Mouse (Mus musculus): ENCODE measurements around the gene Pask.
A peak's percentile ranks its signal among the peaks of the same experiment; 100 is the strongest.
"Not testable (repeated sequence)": the region's sequence is repeated elsewhere in the genome, so short reads cannot be mapped to it uniquely, and the experiment has no call there.

The Pask gene

GRCm38 (mm10) chr1:93342648-93343503, at the start of gene Pask, which contains the start of gene Ppp1r7:
Pask (minus strand) TSS chr1:93343482.
Ppp1r7 (plus strand) TSS chr1:93342854.
- peak; percentile 97 for DNase-seq

- DNase-seq, result no peak
These were observed 45.6 kb upstream of the Pask start for GRCm38 (mm10) chr1:93388906-93389305.

- DNase-seq, result no peak
These were observed 43.9 kb upstream of the Pask start for GRCm38 (mm10) chr1:93387198-93387597.

- no peak for DNase-seq
These were observed 35.8 kb upstream of the Pask start for GRCm38 (mm10) chr1:93379117-93379516.

- DNase-seq, result no peak
These were observed 34.0 kb upstream of the Pask start for GRCm38 (mm10) chr1:93377307-93377706.

GRCm38 (mm10) chr1:93373665-93374064, 30.4 kb upstream of the Pask start, which contains the start of gene Ano7:
Ano7 (plus strand) TSS chr1:93373930.
- DNase-seq, result no peak

- no peak for DNase-seq
These were observed 22.4 kb upstream of the Pask start for GRCm38 (mm10) chr1:93365641-93366040.

- DNase-seq, result no peak
These were observed 19.4 kb upstream of the Pask start for GRCm38 (mm10) chr1:93362661-93363060.

- peak; percentile 27 for DNase-seq
These were observed 9.4 kb upstream of the Pask start for GRCm38 (mm10) chr1:93352724-93353123.

GRCm38 (mm10) chr1:93349701-93350100, 6.4 kb upstream of the Pask start:
- DNase-seq, result no peak

- DNase-seq, result no peak
These were observed 3.9 kb upstream of the Pask start for GRCm38 (mm10) chr1:93347176-93347575.

GRCm38 (mm10) chr1:93343504-93344047, 294 bp upstream of the Pask start:
- peak; percentile 97 for DNase-seq

GRCm38 (mm10) chr1:93334621-93335020, 8.7 kb downstream of the Pask start:
- DNase-seq, result no peak

- DNase-seq, result no peak
These were observed 16.8 kb downstream of the Pask start for GRCm38 (mm10) chr1:93326446-93326845.

- DNase-seq, result no peak
These were observed 19.3 kb downstream of the Pask start for GRCm38 (mm10) chr1:93323973-93324372.

- peak; percentile 82 for DNase-seq
These were observed 37.5 kb downstream of the Pask start, which contains the start of gene Mterf4 for GRCm38 (mm10) chr1:93305581-93306337. Mterf4 (minus strand) TSS chr1:93305915.

GRCm38 (mm10) chr1:93300578-93300977, 42.7 kb downstream of the Pask start:
- no peak for DNase-seq

- no peak for DNase-seq
These were observed 43.5 kb downstream of the Pask start for GRCm38 (mm10) chr1:93299791-93300190.

- not testable (repeated sequence) for DNase-seq
These were observed 48.8 kb downstream of the Pask start for GRCm38 (mm10) chr1:93294491-93294890.

GRCm38 (mm10) chr1:93292006-93292405, 51.3 kb downstream of the Pask start:
- DNase-seq, result no peak

- no peak for DNase-seq
These were observed 51.7 kb downstream of the Pask start for GRCm38 (mm10) chr1:93291591-93291990.

- DNase-seq, result no peak
These were observed 52.3 kb downstream of the Pask start for GRCm38 (mm10) chr1:93290956-93291355.

GRCm38 (mm10) chr1:93289678-93290214, 53.5 kb downstream of the Pask start:
- DNase-seq, result no peak

Data from right cerebral cortex, adult 18-20 months (tissue).